Mouse (Mus musculus) G1E-ER4 (cell line): ENCODE measurements around the gene Cyfip2. TPM values are rescaled to one million over a fixed set of nuclear protein-coding genes. Genes with fewer than 3 reads are reported as not detected.

Experiments used
- GATA1 ChIP-seq: IDR thresholded peaks from one replicate; pipeline ENCODE4 v1.8.0; 2012; ENCODE audit warnings: low read length, inconsistent platforms
- polyA plus RNA-seq: library from polyadenylated mRNA; stranded (reverse); fragments of >175 nt; gene quantifications from 2 replicates; pipeline ENCODE4 v1.2.3, GENCODE M21; 2012

The Cyfip2 gene
- polyA plus RNA-seq, 1 experiment, result 0.44 TPM

GRCm38 (mm10) chr11:46311181-46311702, 1.4 kb downstream of the Cyfip2 start:
- no peak for TF ChIP-seq GATA1

GRCm38 (mm10) chr11:46310647-46311063, 2.0 kb downstream of the Cyfip2 start:
- no peak for TF ChIP-seq GATA1

- no peak for TF ChIP-seq GATA1
These were observed 2.7 kb downstream of the Cyfip2 start for GRCm38 (mm10) chr11:46309808-46310555.

GRCm38 (mm10) chr11:46309111-46309741, 3.4 kb downstream of the Cyfip2 start:
- no peak for TF ChIP-seq GATA1

- no peak for TF ChIP-seq GATA1
These were observed 4.2 kb downstream of the Cyfip2 start for GRCm38 (mm10) chr11:46308271-46308974.

- no peak for TF ChIP-seq GATA1
These were observed 4.9 kb downstream of the Cyfip2 start for GRCm38 (mm10) chr11:46307768-46308167.

- TF ChIP-seq GATA1, result no peak
These were observed 5.9 kb downstream of the Cyfip2 start for GRCm38 (mm10) chr11:46306776-46307175.

GRCm38 (mm10) chr11:46305881-46306520, 6.7 kb downstream of the Cyfip2 start:
- no peak for TF ChIP-seq GATA1

- TF ChIP-seq GATA1, result no peak
These were observed 7.6 kb downstream of the Cyfip2 start for GRCm38 (mm10) chr11:46304864-46305710.

- TF ChIP-seq GATA1, result no peak
These were observed 8.6 kb downstream of the Cyfip2 start for GRCm38 (mm10) chr11:46304093-46304492.

- TF ChIP-seq GATA1, result no peak
These were observed 10.2 kb downstream of the Cyfip2 start for GRCm38 (mm10) chr11:46302471-46302870.

- no peak for TF ChIP-seq GATA1
These were observed 10.9 kb downstream of the Cyfip2 start for GRCm38 (mm10) chr11:46301579-46302248.

GRCm38 (mm10) chr11:46299901-46300300, 12.8 kb downstream of the Cyfip2 start:
- no peak for TF ChIP-seq GATA1
